Mouse (Mus musculus) G1E (cell line): ENCODE results near the gene Astn2. TPM values are rescaled to one million over a fixed set of nuclear protein-coding genes. Genes with fewer than 3 reads are reported as not detected.

ENCODE experiments used
- ATAC-seq: 2 replicates; pipeline ENCODE4 v1.8.0; 2016; ENCODE audit warnings: mild to moderate bottlenecking; ENCODE audit not compliant: insufficient number of reproducible peaks, poor library complexity, low FRiP score, severe bottlenecking; ENCODE audit errors: extremely low read depth
- DNase-seq: peaks from one replicate; pipeline ENCODE4 v3.0.0; 2012; ENCODE audit warnings: low spot score
- H3K27me3 ChIP-seq: 2 replicates; pipeline ENCODE4 v1.6.1; 2012; ENCODE audit warnings: mild to moderate bottlenecking, low read length, inconsistent platforms; ENCODE audit not compliant: insufficient read depth
- H3K36me3 ChIP-seq: replicated peaks from 2 replicates; pipeline ENCODE3; 2012; ENCODE audit warnings: mild to moderate bottlenecking, inconsistent platforms
- H3K4me1 ChIP-seq: 2 replicates; pipeline ENCODE4 v1.6.1; 2012; ENCODE audit warnings: low read depth, low read length, inconsistent platforms, mixed read lengths; ENCODE audit not compliant: insufficient read depth
- H3K4me3 ChIP-seq: 2 replicates; pipeline ENCODE4 v1.5.1; 2012; ENCODE audit warnings: low read depth, mild to moderate bottlenecking, inconsistent platforms, low read length, moderate library complexity, mixed read lengths
- H3K9me3 ChIP-seq: replicated peaks from 2 replicates; pipeline ENCODE4 v1.6.1; 2012; ENCODE audit warnings: inconsistent platforms
- CTCF ChIP-seq: IDR thresholded peaks from 2 replicates; pipeline ENCODE4 v1.5.1; 2012; ENCODE audit warnings: low read depth, low read length, inconsistent platforms, mixed read lengths
- GATA1 ChIP-seq: IDR thresholded peaks from 2 replicates; pipeline ENCODE4 v1.6.1; 2012; ENCODE audit warnings: borderline replicate concordance, low read length, inconsistent platforms, mixed read lengths
- GATA2 ChIP-seq: IDR thresholded peaks from 2 replicates; pipeline ENCODE4 v1.6.1; 2012; ENCODE audit warnings: low read depth, low read length, inconsistent platforms, borderline replicate concordance
- POLR2AphosphoS5 ChIP-seq: IDR thresholded peaks from 2 replicates; pipeline ENCODE4 v1.6.1; 2012; ENCODE audit warnings: low read depth, low read length, inconsistent platforms; ENCODE audit not compliant: insufficient replicate concordance
- TAL1 ChIP-seq: conservative IDR thresholded peaks from 2 replicates; pipeline ENCODE4 v1.6.1; 2012; ENCODE audit warnings: low read depth, low read length, inconsistent platforms, mixed read lengths
- polyA plus RNA-seq: library from polyadenylated mRNA; stranded (reverse); fragments of >175 nt; gene quantifications from 2 replicates; pipeline ENCODE4 v1.2.3, GENCODE M21; 2012
- total RNA-seq, 2 experiments: library from RNA; stranded (forward) in 1 of 2; stranded (reverse) in 1 of 2; fragments of 200-1000 nt in 1 of 2; fragments of >200 nt in 1 of 2; fragmentation: Nextera tagmentation in 1 of 2; gene quantifications; 2 replicates each; pipeline ENCODE4 v1.2.3; 2014 to 2017

Astn2 gene
- total and polyA plus RNA-seq, 3 experiments = not detected

DNA sequence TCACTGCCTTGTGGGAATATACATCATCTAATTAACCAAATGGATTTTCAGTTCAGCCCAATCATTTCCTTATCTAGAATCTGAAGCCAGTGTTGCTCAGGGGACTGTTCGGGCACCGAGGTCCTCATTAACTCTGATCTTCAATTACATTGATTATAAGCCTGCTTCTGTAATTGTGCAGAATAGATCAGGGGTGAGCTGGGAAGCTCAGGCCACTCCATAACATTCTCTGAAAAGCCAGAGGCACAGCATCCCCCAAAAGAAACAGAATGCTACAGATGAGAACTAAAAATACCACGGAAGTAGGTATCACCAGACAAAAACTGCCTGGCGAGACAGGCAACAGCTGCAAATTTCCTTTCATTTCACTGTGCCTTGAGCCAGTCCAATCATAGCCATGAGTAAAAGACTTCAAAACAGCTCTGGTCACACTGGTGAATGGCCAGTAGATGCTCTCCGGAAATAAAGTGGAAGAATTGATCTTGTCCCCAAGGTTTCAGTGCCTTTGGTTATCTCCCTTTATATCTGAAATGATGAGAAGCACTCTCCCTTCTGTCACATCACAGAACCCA, 445.1 kb downstream of the Astn2 start:
- no peak for TF ChIP-seq GATA1
- no peak for TF ChIP-seq TAL1
- no peak for TF ChIP-seq CTCF
- no peak for TF ChIP-seq POLR2AphosphoS5
- no peak for TF ChIP-seq GATA2

DNA sequence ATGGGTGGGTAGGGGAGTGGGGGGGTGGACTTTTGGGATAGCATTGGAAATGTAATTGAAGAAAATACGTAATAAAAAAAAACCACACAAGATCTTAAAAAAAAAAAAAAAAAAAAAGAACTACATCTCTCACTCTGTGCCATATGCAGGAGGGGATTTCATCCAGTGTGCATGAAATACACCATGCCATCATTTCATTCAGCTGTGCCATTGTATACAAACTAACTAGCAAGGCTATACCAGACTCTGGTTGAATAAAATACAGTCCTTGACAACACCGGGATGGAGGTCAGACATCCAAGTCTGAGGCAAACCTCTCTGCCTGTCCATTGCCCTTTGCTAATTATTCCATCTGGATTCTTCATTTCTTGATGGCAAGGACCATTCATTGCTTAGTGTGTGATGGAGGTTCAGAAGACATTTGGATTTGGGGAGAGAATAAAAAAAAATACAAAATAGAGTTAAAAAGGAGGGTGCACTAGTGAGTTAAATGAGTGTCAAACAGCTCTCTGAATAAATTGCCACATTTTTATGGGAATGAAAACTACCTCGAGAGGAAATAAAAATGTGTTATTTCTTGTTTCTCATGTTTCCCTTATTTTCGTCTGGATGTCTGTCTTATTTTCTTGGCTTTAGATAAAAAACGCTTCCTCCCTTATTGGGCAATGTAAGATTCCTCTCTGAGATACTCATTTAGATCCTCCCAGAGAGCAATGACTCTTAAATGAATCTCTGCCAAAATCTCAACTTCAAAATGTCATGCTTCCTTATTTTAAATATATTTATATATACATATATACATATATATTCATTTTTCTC, 445.8 kb downstream of the Astn2 start:
- ATAC-seq (no peak), DNase-seq (no peak)
- no peak overlapping the region for H3K4me3 ChIP-seq
- H3K4me1 ChIP-seq = no peaks in the 10 kb centered on the region
- no peaks in the 10 kb centered on the region for H3K36me3 ChIP-seq
- no peaks in the 10 kb centered on the region for H3K27me3 ChIP-seq
- H3K9me3 ChIP-seq = 0 out of 2 replicates have a peak, but pooled peaks cover 3% of the 10 kb centered on the region
- TF ChIP-seq CTCF = no peak
- TF ChIP-seq GATA1 = no peak
- TF ChIP-seq TAL1 = no peak
- no peak for TF ChIP-seq POLR2AphosphoS5
- TF ChIP-seq GATA2 = no peak

More for the DNA sequence above, 445.1 kb downstream of the Astn2 start:
- Histone ChIP-seq H3K36me3 (no peaks in the 10 kb centered on the region), H3K27me3 (no peaks in the 10 kb centered on the region), H3K4me3 (no peak overlapping the region), H3K9me3 (0 out of 2 replicates have a peak, but pooled peaks cover 3% of the 10 kb centered on the region), H3K4me1 (no peaks in the 10 kb centered on the region)
- DNase-seq = no peak
- no peak for ATAC-seq

DNA sequence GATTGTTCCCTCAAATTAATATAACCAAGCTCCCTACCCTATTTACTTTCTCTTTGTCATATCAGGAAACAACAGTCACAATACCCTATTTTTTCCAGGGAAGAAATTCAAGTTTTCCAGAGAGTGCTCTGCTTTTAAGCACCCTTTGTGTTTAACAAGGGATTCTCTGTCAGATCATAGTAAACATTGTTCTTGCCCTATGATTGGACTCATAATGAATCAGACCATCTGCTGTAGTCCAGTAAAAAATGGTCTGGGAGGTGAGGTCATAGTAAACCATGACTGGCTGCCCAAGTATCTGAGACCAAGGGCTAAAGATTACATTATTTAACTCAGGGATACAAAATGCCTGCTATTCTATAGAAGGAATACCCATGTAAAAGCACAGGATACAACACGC, 452.5 kb downstream of the Astn2 start:
- Histone ChIP-seq H3K4me1 (no peaks in the 10 kb centered on the region), H3K9me3 (no peaks in the 10 kb centered on the region; the same call in 1 of the 2 replicates), H3K36me3 (no peaks in the 10 kb centered on the region), H3K27me3 (no peaks in the 10 kb centered on the region), H3K4me3 (no peak overlapping the region)
- no peak for DNase-seq
- ATAC-seq = no peak
- no peak for TF ChIP-seq CTCF
- no peak for TF ChIP-seq POLR2AphosphoS5
- TF ChIP-seq GATA1 = no peak
- no peak for TF ChIP-seq TAL1
- TF ChIP-seq GATA2 = no peak

DNA sequence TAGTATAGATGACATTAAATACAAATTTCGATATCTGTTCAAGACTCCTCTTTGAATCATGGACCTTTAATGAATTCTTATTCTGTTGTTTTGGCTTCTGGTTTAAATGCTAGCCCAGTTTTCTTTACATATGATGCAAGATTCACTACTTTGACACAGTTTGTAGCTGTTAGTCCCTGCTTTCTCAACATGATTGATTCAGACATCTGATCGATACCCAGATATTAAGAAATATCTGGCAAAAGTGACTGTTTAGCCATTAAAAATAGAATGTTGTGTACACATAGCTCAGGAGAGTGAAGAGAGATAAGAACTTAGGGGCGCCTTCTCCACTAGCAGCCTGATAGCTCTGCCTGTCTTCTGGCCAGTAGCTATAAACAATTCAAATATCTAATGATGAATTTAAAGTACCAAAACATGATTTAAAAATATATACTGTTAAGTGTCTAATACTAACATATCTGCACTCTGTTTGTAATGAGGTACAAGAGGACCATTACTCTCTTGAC, 457.2 kb downstream of the Astn2 start:
- Histone ChIP-seq H3K27me3 (no peaks in the 10 kb centered on the region), H3K4me3 (no peak overlapping the region), H3K9me3 (no peaks in the 10 kb centered on the region; the same call in 1 of the 2 replicates), H3K4me1 (no peaks in the 10 kb centered on the region), H3K36me3 (no peaks in the 10 kb centered on the region)
- ATAC-seq (no peak), DNase-seq (no peak)
- TF ChIP-seq TAL1 = no peak
- no peak for TF ChIP-seq CTCF
- TF ChIP-seq GATA2 = no peak
- TF ChIP-seq POLR2AphosphoS5 = no peak
- TF ChIP-seq GATA1 = no peak

DNA sequence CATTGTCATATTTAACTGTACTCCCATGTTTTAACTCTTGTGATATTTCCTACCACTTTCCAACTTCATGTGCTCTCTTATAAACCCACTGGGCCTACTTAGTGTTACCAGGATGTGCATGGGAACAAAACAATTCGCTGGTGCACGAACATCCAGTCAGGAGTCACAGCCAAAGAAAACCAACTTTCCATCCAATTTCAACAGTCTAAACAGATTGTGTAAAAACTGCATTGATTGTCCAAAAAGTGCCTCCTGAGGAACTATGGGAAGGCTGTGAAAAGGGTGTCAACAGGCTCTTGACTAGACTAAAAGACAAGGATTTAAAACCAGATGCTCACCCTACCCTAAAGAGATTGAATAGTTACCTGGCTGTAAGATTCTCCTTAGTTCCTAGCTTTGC, 458.4 kb downstream of the Astn2 start:
- H3K4me3 ChIP-seq = no peak overlapping the region
- no peaks in the 10 kb centered on the region for H3K27me3 ChIP-seq
- no peak for TF ChIP-seq CTCF
- no peak for TF ChIP-seq GATA1
- no peak for TF ChIP-seq POLR2AphosphoS5
- TF ChIP-seq GATA2 = no peak
- no peak for TF ChIP-seq TAL1
- no peak for DNase-seq
- ATAC-seq = no peak
- H3K4me1 ChIP-seq = no peaks in the 10 kb centered on the region
- no peaks in the 10 kb centered on the region; the same call in 1 of the 2 replicates for H3K9me3 ChIP-seq
- H3K36me3 ChIP-seq = no peaks in the 10 kb centered on the region

DNA sequence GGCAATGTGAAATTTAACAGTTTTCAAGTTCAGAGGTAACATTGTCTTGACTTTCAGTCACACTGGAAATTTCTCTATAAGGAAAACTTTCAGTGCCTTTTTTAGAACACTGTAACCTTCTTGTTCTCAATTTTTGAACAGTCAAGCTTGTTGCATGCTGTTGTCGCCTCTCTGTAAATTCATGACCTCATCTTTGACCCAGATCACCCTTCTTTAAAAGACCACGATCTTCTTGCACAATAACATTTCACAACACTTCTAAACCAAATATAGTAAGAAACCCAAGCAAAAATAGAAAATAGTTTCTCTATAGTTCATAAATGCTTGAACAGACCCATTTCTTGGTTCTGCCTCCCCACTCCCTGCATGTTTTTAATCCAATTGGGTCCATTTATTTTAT, 473.5 kb downstream of the Astn2 start:
- H3K36me3 ChIP-seq = no peaks in the 10 kb centered on the region
- H3K4me1 ChIP-seq = no peaks in the 10 kb centered on the region
- no peak overlapping the region for H3K4me3 ChIP-seq
- H3K27me3 ChIP-seq = no peaks in the 10 kb centered on the region
- peaks cover 2% of the 10 kb centered on the region for H3K9me3 ChIP-seq
- ATAC-seq (no peak), DNase-seq (no peak)
- TF ChIP-seq POLR2AphosphoS5 = no peak
